Mouse (Mus musculus): ENCODE measurements around the gene Coro7. TPM values are rescaled to one million over a fixed set of nuclear protein-coding genes. Genes with fewer than 3 reads are reported as not detected.

Gene Coro7
- polyA plus RNA-seq (2014; fragmentation: Nextera tagmentation; extraction: Ambion mirVana) = 13.1 and 15.7 TPM in 2 replicates

- H3K4me1 ChIP-seq (ENCODE audit: control insufficient read depth, insufficient read depth, low read length) = peaks cover 7% of the 10 kb centered on the region
- peak; percentile 90 for ATAC-seq (ENCODE audit: insufficient number of reproducible peaks, low FRiP score, low TSS enrichment, low read depth)
- peak; percentile 92 for DNase-seq (ENCODE audit: low spot score)
- H3K4me3 ChIP-seq (ENCODE audit: low read depth, low read length) = peak within 1 kb of the TSS; percentile 44
- peak within 1 kb of the TSS; percentile 81 for H3K4me2 ChIP-seq (ENCODE audit: low read depth, severe bottlenecking)
- H3K9me3 ChIP-seq (ENCODE audit: control insufficient read depth, low read length) = no peaks in the 10 kb centered on the region
- WGBS = under 1% methylated on average over 46 of the region's 47 CpGs
- peaks cover 4% of the 10 kb centered on the region; the same call in 1 of the 2 replicates for H3K36me3 ChIP-seq (ENCODE audit: control insufficient read depth, insufficient read depth, low read length)
- H3K27me3 ChIP-seq (ENCODE audit: control insufficient read depth, insufficient read depth, low read length) = no peaks in the 10 kb centered on the region
- no peak within 1 kb of the TSS for H3K27ac ChIP-seq (replicated peaks; ENCODE audit: low read depth, low read length)
- peak within 1 kb of the TSS; percentile 68 for H3K9ac ChIP-seq (ENCODE audit: low read length)
These were observed at the start of gene Coro7 for GRCm38 (mm10) chr16:4679121-4680018. Gene Coro7 (minus strand): TSS chr16:4679777.

- Histone ChIP-seq H3K4me3 (ENCODE audit: low read depth, low read length) (no peak overlapping the region), H3K9ac (ENCODE audit: low read length) (no peak overlapping the region), H3K4me1 (ENCODE audit: control insufficient read depth, insufficient read depth, low read length) (peaks cover 4% of the 10 kb centered on the region), H3K27ac (replicated peaks; ENCODE audit: low read depth, low read length) (no peak overlapping the region), H3K36me3 (ENCODE audit: control insufficient read depth, insufficient read depth, low read length) (no peaks in the 10 kb centered on the region), H3K9me3 (ENCODE audit: control insufficient read depth, low read length) (no peaks in the 10 kb centered on the region), H3K27me3 (ENCODE audit: control insufficient read depth, insufficient read depth, low read length) (no peaks in the 10 kb centered on the region), H3K4me2 (ENCODE audit: low read depth, severe bottlenecking) (no peak overlapping the region)
- WGBS = 71% methylated on average over 1 of the region's 1 CpGs
- ATAC-seq (ENCODE audit: insufficient number of reproducible peaks, low FRiP score, low TSS enrichment, low read depth) (no peak), DNase-seq (ENCODE audit: low spot score) (no peak)
These were observed 48.4 kb upstream of the Coro7 start for GRCm38 (mm10) chr16:4727963-4728362.

- no peak overlapping the region for H3K9ac ChIP-seq (ENCODE audit: low read length)
- DNase-seq (ENCODE audit: low spot score) (no peak), ATAC-seq (ENCODE audit: insufficient number of reproducible peaks, low FRiP score, low TSS enrichment, low read depth) (no peak)
- no peaks in the 10 kb centered on the region for H3K36me3 ChIP-seq (ENCODE audit: control insufficient read depth, insufficient read depth, low read length)
- H3K9me3 ChIP-seq (ENCODE audit: control insufficient read depth, low read length) = no peaks in the 10 kb centered on the region
- 88% methylated on average over 1 of the region's 1 CpGs for WGBS
- H3K27me3 ChIP-seq (ENCODE audit: control insufficient read depth, insufficient read depth, low read length) = no peaks in the 10 kb centered on the region
- H3K4me2 ChIP-seq (ENCODE audit: low read depth, severe bottlenecking) = no peak overlapping the region
- no peak overlapping the region for H3K27ac ChIP-seq (replicated peaks; ENCODE audit: low read depth, low read length)
- peaks cover 4% of the 10 kb centered on the region for H3K4me1 ChIP-seq (ENCODE audit: control insufficient read depth, insufficient read depth, low read length)
- H3K4me3 ChIP-seq (ENCODE audit: low read depth, low read length) = no peak overlapping the region
These were observed 47.9 kb upstream of the Coro7 start for GRCm38 (mm10) chr16:4727526-4727925.

- Histone ChIP-seq H3K4me2 (ENCODE audit: low read depth, severe bottlenecking) (peak overlapping the region; percentile 85), H3K4me3 (ENCODE audit: low read depth, low read length) (peak overlapping the region; percentile 82), H3K36me3 (ENCODE audit: control insufficient read depth, insufficient read depth, low read length) (no peaks in the 10 kb centered on the region), H3K4me1 (ENCODE audit: control insufficient read depth, insufficient read depth, low read length) (peaks cover 4% of the 10 kb centered on the region), H3K27me3 (ENCODE audit: control insufficient read depth, insufficient read depth, low read length) (no peaks in the 10 kb centered on the region), H3K9me3 (ENCODE audit: control insufficient read depth, low read length) (no peaks in the 10 kb centered on the region), H3K9ac (ENCODE audit: low read length) (peak overlapping the region; percentile 82), H3K27ac (replicated peaks; ENCODE audit: low read depth, low read length) (peak overlapping the region; percentile 69)
- ATAC-seq (ENCODE audit: insufficient number of reproducible peaks, low FRiP score, low TSS enrichment, low read depth) = peak; percentile 9
- WGBS = under 1% methylated on average over 40 of the region's 40 CpGs
- DNase-seq (ENCODE audit: low spot score) = no peak
These were observed 47.1 kb upstream of the Coro7 start for GRCm38 (mm10) chr16:4726528-4727128.

GRCm38 (mm10) chr16:4725780-4726527, 46.4 kb upstream of the Coro7 start, which contains the start of gene Hmox2:
Gene Hmox2 (plus strand): TSS chr16:4726361.
- peak within 1 kb of the TSS; percentile 85 for H3K4me2 ChIP-seq (ENCODE audit: low read depth, severe bottlenecking)
- H3K9me3 ChIP-seq (ENCODE audit: control insufficient read depth, low read length) = no peaks in the 10 kb centered on the region
- peak within 1 kb of the TSS; percentile 82 for H3K4me3 ChIP-seq (ENCODE audit: low read depth, low read length)
- H3K9ac ChIP-seq (ENCODE audit: low read length) = peak within 1 kb of the TSS; percentile 82
- no peaks in the 10 kb centered on the region for H3K36me3 ChIP-seq (ENCODE audit: control insufficient read depth, insufficient read depth, low read length)
- peak; percentile 95 for DNase-seq (ENCODE audit: low spot score)
- ATAC-seq (ENCODE audit: insufficient number of reproducible peaks, low FRiP score, low TSS enrichment, low read depth) = peak; percentile 95
- H3K27me3 ChIP-seq (ENCODE audit: control insufficient read depth, insufficient read depth, low read length) = no peaks in the 10 kb centered on the region
- H3K27ac ChIP-seq (replicated peaks; ENCODE audit: low read depth, low read length) = peak within 1 kb of the TSS; percentile 69
- peaks cover 4% of the 10 kb centered on the region for H3K4me1 ChIP-seq (ENCODE audit: control insufficient read depth, insufficient read depth, low read length)
- WGBS = 5% methylated on average over 35 of the region's 35 CpGs

GRCm38 (mm10) chr16:4725266-4725665, 45.7 kb upstream of the Coro7 start:
- Histone ChIP-seq H3K4me2 (ENCODE audit: low read depth, severe bottlenecking) (no peak overlapping the region), H3K36me3 (ENCODE audit: control insufficient read depth, insufficient read depth, low read length) (no peaks in the 10 kb centered on the region), H3K4me3 (ENCODE audit: low read depth, low read length) (no peak overlapping the region), H3K27ac (replicated peaks; ENCODE audit: low read depth, low read length) (no peak overlapping the region), H3K4me1 (ENCODE audit: control insufficient read depth, insufficient read depth, low read length) (peaks cover 4% of the 10 kb centered on the region), H3K9me3 (ENCODE audit: control insufficient read depth, low read length) (no peaks in the 10 kb centered on the region), H3K9ac (ENCODE audit: low read length) (no peak overlapping the region), H3K27me3 (ENCODE audit: control insufficient read depth, insufficient read depth, low read length) (no peaks in the 10 kb centered on the region)
- WGBS = 85% methylated on average over 4 of the region's 4 CpGs
- DNase-seq (ENCODE audit: low spot score) (no peak), ATAC-seq (ENCODE audit: insufficient number of reproducible peaks, low FRiP score, low TSS enrichment, low read depth) (no peak)

- H3K9me3 ChIP-seq (ENCODE audit: control insufficient read depth, low read length) = no peaks in the 10 kb centered on the region
- H3K4me2 ChIP-seq (ENCODE audit: low read depth, severe bottlenecking) = no peak overlapping the region
- DNase-seq (ENCODE audit: low spot score) = no peak
- no peak overlapping the region for H3K4me3 ChIP-seq (ENCODE audit: low read depth, low read length)
- ATAC-seq (ENCODE audit: insufficient number of reproducible peaks, low FRiP score, low TSS enrichment, low read depth) = no peak
- 75% methylated on average over 3 of the region's 3 CpGs for WGBS
- H3K27ac ChIP-seq (replicated peaks; ENCODE audit: low read depth, low read length) = no peak overlapping the region
- no peaks in the 10 kb centered on the region for H3K36me3 ChIP-seq (ENCODE audit: control insufficient read depth, insufficient read depth, low read length)
- H3K4me1 ChIP-seq (ENCODE audit: control insufficient read depth, insufficient read depth, low read length) = peaks cover 4% of the 10 kb centered on the region
- no peaks in the 10 kb centered on the region for H3K27me3 ChIP-seq (ENCODE audit: control insufficient read depth, insufficient read depth, low read length)
- no peak overlapping the region for H3K9ac ChIP-seq (ENCODE audit: low read length)
These were observed 43.3 kb upstream of the Coro7 start for GRCm38 (mm10) chr16:4722915-4723209.

GRCm38 (mm10) chr16:4722128-4722914, 42.7 kb upstream of the Coro7 start:
- ATAC-seq (ENCODE audit: insufficient number of reproducible peaks, low FRiP score, low TSS enrichment, low read depth) (no peak), DNase-seq (ENCODE audit: low spot score) (no peak)
- Histone ChIP-seq H3K27ac (replicated peaks; ENCODE audit: low read depth, low read length) (no peak overlapping the region), H3K4me3 (ENCODE audit: low read depth, low read length) (no peak overlapping the region), H3K4me2 (ENCODE audit: low read depth, severe bottlenecking) (no peak overlapping the region), H3K27me3 (ENCODE audit: control insufficient read depth, insufficient read depth, low read length) (no peaks in the 10 kb centered on the region), H3K9ac (ENCODE audit: low read length) (no peak overlapping the region), H3K4me1 (ENCODE audit: control insufficient read depth, insufficient read depth, low read length) (peaks cover 8% of the 10 kb centered on the region), H3K36me3 (ENCODE audit: control insufficient read depth, insufficient read depth, low read length) (no peaks in the 10 kb centered on the region), H3K9me3 (ENCODE audit: control insufficient read depth, low read length) (no peaks in the 10 kb centered on the region)
- WGBS = 84% methylated on average over 7 of the region's 7 CpGs

Data from limb, embryonic 11.5 days (tissue).